Mouse (Mus musculus): ENCODE measurements around the gene Gtpbp1. TPM values are rescaled to one million over a fixed set of nuclear protein-coding genes. Genes with fewer than 3 reads are reported as not detected.

Gtpbp1 gene
- polyA plus RNA-seq, 1 experiment, result 34.9 TPM

DNA sequence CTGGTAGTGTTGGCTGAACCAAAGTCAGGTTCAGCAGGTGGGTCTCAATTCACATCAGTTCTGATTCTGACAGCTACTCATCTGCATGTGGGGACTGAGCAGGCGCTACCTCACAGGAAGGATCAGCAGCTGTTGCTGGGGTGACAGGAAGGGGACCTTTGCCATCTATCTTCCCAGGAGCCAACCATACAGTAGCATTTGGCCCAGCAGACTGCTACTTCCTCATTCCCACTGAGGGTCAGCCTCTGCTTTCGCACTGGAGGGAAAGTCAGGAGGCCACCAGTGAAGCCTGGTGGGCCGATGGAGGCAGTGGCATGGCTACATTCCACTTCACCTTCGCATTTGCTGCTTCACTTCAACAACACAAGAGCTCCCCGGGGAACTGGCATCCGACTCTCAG, 77.7 kb downstream of the Gtpbp1 start:
- WGBS, result 79% methylated on average over 6 of the region's 6 CpGs
- Histone ChIP-seq H3K36me3 (ENCODE audit: control insufficient read depth, insufficient read depth, low read length) (no peaks in the 10 kb centered on the region), H3K27me3 (ENCODE audit: control insufficient read depth, insufficient read depth, low read length) (no peaks in the 10 kb centered on the region), H3K4me3 (ENCODE audit: low read depth, low read length) (no peak overlapping the region), H3K4me1 (ENCODE audit: control insufficient read depth, insufficient read depth, insufficient read length, low read length) (peaks cover 31% of the 10 kb centered on the region), H3K27ac (ENCODE audit: insufficient read depth, low read depth, low read length) (no peak overlapping the region)
- TF ChIP-seq CTCF (IDR thresholded peaks at IDR 0.05; ENCODE audit: extremely low read depth, insufficient read length, insufficient replicate concordance, low read depth, low read length) (no peak), POLR2A (IDR thresholded peaks at IDR 0.05; ENCODE audit: low read depth, low read length) (no peak)

DNA sequence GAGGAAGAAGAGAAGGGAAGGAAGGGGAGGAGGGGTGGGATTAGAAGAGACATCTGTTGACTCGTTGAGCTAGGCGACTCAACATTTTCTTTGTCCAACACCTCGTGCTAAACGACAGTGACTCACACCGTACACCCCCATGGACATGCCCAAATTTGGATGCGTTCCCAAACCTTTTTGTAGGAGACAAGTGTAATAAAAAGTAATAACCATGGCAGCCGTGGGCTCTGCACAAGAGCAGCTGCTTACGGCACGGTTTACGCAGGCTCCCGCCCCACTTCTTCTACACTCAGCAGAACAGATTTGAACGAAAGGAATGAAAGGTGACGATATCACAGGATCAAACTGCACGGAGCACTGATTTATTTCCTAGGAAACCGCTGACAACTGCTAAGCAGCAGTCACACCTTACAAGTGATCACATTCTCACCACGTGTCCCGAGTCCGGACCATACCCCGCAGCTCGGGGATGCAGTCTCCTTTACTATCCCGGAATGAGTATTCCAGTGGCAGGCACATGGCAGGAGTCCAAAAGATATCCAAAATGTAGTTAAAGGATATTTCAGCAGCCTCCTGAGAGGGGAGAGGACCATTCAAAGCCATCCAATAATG, 80.1 kb downstream of the Gtpbp1 start:
- WGBS, result 30% methylated on average over 21 of the region's 21 CpGs
- H3K4me3 ChIP-seq (ENCODE audit: low read depth, low read length), result no peak overlapping the region
- no peaks in the 10 kb centered on the region for H3K36me3 ChIP-seq (ENCODE audit: control insufficient read depth, insufficient read depth, low read length)
- TF ChIP-seq POLR2A (IDR thresholded peaks at IDR 0.05; ENCODE audit: low read depth, low read length) (no peak), CTCF (IDR thresholded peaks at IDR 0.05; ENCODE audit: extremely low read depth, insufficient read length, insufficient replicate concordance, low read depth, low read length) (no peak)
- peaks cover 28% of the 10 kb centered on the region for H3K4me1 ChIP-seq (ENCODE audit: control insufficient read depth, insufficient read depth, insufficient read length, low read length)
- H3K27ac ChIP-seq (ENCODE audit: insufficient read depth, low read depth, low read length), result no peak overlapping the region
- no peaks in the 10 kb centered on the region for H3K27me3 ChIP-seq (ENCODE audit: control insufficient read depth, insufficient read depth, low read length)

Other genes with a start within 250 kb of the Gtpbp1 start
- gene Csnk1e, start 235.3 kb upstream of the Gtpbp1 start, polyA plus RNA-seq (2012; rRNA removed), result 14.7 and 25.9 TPM in 2 replicates
- gene Kcnj4, start 185.6 kb upstream of the Gtpbp1 start, polyA plus RNA-seq (2012; rRNA removed), result not detected in 2 replicates
- 9.0 and 10.5 TPM in 2 replicates for gene Kdelr3, start 174.4 kb upstream of the Gtpbp1 start, polyA plus RNA-seq (2012; rRNA removed)
- gene Ddx17, start 144.1 kb upstream of the Gtpbp1 start, polyA plus RNA-seq (2012; rRNA removed), result 66.0 and 108 TPM in 2 replicates
- 0.08 TPM in 1 of 2 replicates, not detected in the other for gene Dmc1, start 85.7 kb upstream of the Gtpbp1 start, polyA plus RNA-seq (2012; rRNA removed)
- gene Fam227a, start 31.9 kb upstream of the Gtpbp1 start, polyA plus RNA-seq (2012; rRNA removed), result 0.06 and 0.25 TPM in 2 replicates
- 3.1 and 5.6 TPM in 2 replicates for gene Cby1, start 31.6 kb upstream of the Gtpbp1 start, polyA plus RNA-seq (2012; rRNA removed)
- 13.8 and 21.7 TPM in 2 replicates for gene Tomm22, start 20.0 kb upstream of the Gtpbp1 start, polyA plus RNA-seq (2012; rRNA removed)
- gene Josd1, start 2.9 kb upstream of the Gtpbp1 start, polyA plus RNA-seq (2012; rRNA removed), result 9.5 and 14.2 TPM in 2 replicates
- 12.1 and 18.5 TPM in 2 replicates for gene Sun2, start 51.7 kb downstream of the Gtpbp1 start, polyA plus RNA-seq (2012; rRNA removed)
- 8.6 and 18.7 TPM in 2 replicates for gene Dnal4, start 87.0 kb downstream of the Gtpbp1 start, polyA plus RNA-seq (2012; rRNA removed)
- 1.0 and 1.3 TPM in 2 replicates for gene Nptxr, start 113.9 kb downstream of the Gtpbp1 start, polyA plus RNA-seq (2012; rRNA removed)
- gene Npcd, start 143.4 kb downstream of the Gtpbp1 start, polyA plus RNA-seq (2012; rRNA removed), result 0.23 and 0.63 TPM in 2 replicates
- gene Cbx6, start 143.8 kb downstream of the Gtpbp1 start, polyA plus RNA-seq (2012; rRNA removed), result 11.1 and 19.9 TPM in 2 replicates
- gene Apobec3, start 200.8 kb downstream of the Gtpbp1 start, polyA plus RNA-seq (2012; rRNA removed), result 9.3 and 21.1 TPM in 2 replicates

Data from small intestine, adult 2 months (tissue).